Mouse (Mus musculus) bone marrow macrophage, adult 2 months (primary cell): ENCODE data around the gene Tut7.

Source experiments
- CTCF ChIP-seq: IDR thresholded peaks from 2 replicates; pipeline ENCODE4 v1.5.1; 2012; ENCODE audit warnings: low read depth, mild to moderate bottlenecking, low read length, moderate library complexity
- POLR2A ChIP-seq: IDR thresholded peaks from 2 replicates; pipeline ENCODE4 v1.6.1; 2012; ENCODE audit warnings: mild to moderate bottlenecking, low read depth, low read length, borderline replicate concordance

DNA sequence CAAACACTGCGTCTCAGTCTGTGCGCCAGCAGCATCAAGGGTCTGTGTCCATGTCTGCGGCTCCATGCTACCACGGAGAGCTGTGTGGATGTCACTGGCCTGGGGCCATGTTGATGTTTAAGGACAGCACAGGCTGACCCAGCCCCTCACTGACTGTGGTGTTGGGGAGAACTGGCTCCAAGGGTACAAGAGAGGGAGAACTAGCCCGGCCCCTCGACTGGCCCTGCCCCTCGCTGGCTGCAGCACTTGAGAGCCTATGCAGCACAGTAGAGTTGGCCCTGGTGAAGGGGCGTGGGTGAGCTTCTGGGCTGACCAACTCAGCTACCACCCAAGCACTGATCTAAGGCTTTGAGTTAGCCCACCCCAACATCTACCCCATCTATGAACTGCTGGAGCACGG lies 16.4 kb upstream of the Tut7 start:
- TF ChIP-seq CTCF: no peak
- TF ChIP-seq POLR2A: no peak
